Mouse (Mus musculus): ENCODE data around the gene Gcnt2.
"Not testable (repeated sequence)": the region's sequence is repeated elsewhere in the genome, so short reads cannot be mapped to it uniquely, and the experiment has no call there.

Gcnt2 gene

DNA sequence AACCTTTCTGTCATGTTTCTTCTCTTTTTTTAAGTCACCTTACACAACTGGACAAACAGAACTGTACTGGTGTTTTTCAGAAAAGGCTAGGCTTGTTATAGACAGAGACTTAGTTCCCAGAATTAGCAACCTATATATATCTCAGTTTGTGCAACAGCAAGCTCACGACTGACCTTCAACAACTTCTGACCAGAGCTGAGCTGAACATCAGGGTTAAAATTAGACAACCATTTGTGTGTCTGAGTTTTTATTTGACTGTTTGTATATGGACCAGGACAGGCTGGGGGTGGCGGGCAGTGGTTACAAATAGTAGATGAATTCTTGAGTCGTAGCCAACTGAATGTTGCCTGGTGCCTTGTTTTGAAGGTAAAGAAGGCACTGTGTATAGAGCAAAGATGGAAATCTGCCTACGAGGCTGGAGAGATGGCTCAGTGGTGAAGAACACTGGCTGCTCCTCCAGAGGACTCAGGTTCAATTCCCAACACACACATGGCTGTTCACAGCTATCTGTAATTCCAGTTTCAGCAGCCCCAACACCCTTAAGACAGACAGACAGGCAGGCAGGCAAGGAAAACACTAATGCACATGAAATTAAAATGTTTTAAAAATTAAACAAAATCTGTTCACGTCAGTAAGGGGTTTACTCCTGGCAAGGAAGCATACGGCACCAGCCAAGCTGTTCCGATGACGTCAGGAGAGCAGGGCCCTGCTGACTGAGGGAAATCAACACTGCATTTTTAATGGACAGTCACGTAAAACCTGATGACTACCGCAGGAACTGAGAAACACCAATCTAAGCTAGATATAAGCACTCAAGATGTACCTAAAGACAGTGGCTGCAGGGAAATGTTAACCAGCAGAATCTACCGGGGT lies 79.2 kb downstream of the Gcnt2 start:
- DNase-seq (ENCODE audit: low spot score in 2 of 2): no peak

DNA sequence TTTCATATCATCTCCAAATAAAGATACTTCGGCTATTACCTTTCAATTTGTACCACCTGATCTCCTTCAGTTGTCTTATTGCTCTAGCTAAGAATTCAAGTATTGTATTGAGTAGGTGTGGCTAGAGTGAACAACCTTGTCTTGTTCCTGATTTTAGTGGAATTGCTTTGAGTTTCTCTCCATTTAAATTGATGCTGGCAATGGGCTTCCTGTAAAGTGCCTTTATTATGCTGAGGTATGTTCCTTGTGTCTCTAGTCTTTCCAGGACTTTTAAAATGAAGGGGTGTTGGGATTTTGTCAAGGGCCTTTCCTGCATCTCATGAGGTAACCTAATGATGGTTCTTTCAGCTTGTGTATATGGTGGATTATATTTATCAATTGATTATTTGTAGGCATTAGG lies 83.5 kb downstream of the Gcnt2 start:
- DNase-seq (ENCODE audit: low spot score in 2 of 2): no peak

DNA sequence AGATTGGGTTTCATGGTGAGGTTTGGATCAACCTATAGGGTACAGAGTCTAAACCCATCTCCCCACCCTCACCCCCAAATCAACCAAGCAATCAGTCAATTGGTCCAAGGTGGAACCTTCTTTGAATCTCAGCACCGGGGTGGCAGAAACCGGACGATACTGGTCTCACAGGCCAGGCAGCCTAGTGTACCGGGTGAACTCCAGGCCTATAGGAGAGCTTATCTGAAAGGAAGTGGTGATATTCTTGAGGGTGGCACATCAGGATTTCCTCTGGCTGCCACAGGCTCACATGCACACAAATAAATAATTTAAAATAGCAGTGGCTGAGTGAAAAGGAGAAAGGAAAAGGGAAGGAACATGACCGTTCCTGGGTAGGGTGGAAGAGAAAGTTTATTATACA lies 84.4 kb downstream of the Gcnt2 start:
- no peak for DNase-seq (ENCODE audit: low spot score in 2 of 2)

DNA sequence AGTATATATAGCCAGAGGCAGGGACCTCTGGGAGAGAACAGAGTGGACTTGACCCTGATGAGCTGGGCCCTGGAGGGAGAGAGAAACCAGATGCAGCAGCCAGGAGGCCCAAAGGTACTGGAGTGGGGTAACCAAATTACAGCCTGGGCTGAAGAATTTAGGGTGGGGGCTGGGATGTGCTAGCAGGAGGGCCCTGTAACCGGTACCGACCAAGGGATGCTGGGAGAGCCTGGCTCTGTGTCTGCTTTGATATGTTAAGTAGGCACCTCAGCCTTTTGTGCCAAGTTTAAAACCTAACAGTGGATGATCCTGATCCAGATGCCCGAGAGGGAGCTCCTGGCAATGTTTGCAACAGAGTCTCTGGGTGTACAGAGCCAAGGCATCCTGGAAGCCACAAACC lies 84.8 kb downstream of the Gcnt2 start:
- no peak for DNase-seq (ENCODE audit: low spot score in 2 of 2)

DNA sequence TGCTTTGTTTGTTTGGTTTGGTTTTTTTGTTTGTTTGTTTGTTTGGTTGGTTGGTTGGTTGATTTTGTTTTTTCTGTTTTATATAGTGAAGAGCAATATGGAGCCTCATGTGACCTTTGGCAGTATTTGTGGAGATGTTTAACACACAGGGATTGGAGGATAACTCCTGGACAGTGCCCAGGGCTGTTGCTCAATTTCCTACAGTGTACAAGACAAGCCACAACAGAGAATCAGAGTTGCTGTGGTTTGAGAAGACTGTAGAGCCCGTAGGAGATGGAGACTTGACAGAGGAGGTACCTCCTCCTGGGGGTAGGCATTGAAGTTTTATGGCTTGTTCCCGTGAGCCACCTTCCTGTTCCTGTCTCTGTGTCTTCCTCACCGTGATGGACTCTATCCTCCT lies 87.0 kb downstream of the Gcnt2 start:
- DNase-seq (ENCODE audit: low spot score in 2 of 2): no peak

DNA sequence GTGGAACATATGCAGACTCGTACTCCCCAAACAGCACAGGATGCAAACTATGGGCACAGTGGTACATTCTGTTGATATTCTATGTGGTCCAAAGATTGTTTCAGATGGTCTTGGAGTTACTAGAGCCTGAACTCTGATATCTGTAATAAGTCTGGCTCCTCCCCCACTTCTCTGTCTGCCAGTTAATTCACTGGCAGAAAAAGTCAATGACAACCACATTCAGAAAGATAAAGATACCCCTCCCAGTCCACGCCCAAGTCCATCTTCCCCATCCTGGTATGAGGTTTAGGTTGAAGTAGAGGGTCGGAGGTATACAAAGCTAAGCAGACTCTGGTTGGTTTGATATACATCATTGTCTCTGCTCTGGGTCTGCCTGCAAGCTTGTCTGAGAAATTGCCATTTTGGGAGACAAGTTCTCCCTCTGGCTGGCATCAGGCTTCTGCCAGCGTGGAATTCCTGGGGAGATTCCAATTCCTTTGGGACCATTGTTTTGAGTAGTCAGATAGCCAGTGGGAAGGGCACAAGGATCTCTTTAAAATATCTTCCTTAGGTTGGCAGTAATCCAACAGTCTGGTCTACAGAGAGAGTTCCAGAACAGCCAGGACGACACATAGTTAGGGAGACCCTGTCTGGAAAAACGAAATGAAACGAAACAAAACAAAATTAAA lies 88.1 kb downstream of the Gcnt2 start:
- no peak for DNase-seq (ENCODE audit: low spot score in 2 of 2)

DNA sequence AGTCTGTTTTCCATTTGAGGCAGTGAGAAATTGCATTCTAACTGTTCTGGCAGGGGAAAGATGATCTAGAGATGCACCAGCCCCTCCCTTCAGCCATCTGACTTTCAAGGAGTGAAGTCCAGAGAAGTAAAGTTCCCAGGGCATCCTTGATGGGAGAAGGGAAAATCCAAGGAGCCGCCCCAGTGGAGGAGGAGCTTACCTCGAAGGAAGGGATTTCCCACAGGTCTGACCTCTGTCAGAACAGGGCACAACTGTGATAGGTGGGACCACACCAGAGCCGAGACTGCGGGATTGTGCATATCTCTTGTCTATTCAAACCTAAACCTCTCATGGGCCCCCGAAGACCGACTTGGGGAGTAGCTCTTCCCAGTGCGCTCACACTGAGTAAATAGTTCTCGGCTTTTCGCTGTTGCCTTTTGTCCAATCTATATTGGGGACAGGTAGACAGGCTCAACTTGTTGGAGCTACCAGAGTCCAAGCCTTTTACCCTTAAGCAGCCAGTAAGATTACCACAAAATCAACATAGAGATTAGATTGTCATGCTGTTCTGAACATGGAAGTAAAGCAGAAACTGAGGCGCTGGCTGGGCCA lies 91.9 kb downstream of the Gcnt2 start:
- no peak for DNase-seq (ENCODE audit: low spot score in 2 of 2)

DNA sequence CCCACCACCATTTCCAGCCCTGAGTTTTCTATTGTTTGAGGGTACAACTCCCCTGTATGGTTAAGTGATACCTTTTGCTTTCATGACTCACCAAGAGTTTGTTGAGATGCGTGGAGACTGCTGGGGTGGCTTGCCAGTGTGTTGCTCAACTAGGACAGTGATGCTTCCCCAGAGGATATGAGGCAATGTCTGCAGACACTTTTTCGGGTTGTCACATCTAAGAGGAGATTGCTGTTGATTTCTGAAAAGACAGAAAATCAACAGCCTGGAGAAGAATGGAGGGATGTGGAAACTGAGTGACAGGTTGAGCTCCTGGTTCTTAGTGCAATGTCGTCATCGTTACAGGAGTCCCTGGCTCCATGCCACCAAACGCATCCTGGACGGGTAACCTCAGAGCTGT lies 93.7 kb downstream of the Gcnt2 start:
- DNase-seq (ENCODE audit: low spot score in 2 of 2): no peak

DNA sequence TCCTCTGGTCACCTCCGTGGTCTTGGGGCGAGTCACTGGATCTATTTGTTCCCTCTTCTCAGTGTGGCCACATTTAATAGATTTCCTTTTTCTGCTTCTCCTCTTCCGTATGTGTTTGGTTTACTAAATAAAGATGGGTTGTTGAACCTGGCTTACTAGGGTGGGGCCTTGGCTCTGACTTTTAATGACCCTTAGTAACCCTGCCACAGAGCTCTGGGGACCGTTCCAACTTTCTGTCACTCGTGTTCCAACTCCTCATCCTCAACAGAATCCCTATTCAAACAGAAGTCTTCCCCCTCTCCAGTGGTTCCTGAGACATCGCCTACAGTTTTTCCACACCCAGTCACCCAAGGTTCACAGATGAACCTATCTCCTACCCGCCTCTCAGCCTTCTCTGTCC lies 96.2 kb downstream of the Gcnt2 start:
- no peak for DNase-seq (ENCODE audit: low spot score in 2 of 2)

DNA sequence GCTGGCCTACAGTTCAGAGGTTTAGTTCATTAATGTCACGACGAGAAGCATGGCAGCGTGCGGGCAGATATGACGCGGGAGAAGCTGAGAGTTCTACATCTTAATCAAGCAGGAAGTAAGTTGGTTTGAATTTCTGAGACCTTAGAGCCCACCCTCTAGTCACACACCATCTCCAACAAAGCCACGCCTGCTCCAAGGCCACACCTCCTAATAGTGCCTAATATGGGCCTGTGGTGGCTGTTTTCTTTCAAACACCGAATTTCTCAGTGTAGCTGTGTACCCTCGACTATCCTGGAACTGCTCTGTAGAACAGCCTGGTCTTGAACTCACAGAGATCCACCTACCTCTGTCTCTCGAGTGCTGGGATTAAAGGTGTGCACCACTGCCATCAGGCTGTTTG lies 108.1 kb downstream of the Gcnt2 start:
- no peak for DNase-seq (ENCODE audit: low spot score in 2 of 2)

DNA sequence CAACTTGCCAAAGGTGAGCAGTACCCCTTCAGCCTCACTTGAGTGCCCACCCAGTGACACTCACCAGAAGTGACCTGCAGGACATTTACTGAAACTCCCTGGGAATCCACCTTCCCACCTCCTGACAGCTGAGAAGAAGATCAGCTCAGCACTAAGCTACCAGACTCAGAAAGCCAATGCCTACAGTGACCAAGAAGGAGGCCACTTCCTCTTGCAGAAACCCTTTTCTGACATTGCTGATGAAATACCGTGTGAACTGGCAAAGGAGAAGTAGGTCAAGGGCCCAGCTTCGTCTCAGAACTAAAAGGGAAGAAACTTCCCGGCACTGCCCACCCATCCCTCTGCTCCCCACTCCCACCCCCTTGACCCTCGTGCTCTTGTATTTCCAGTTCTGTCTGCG lies 109.0 kb downstream of the Gcnt2 start:
- no peak for DNase-seq (ENCODE audit: low spot score in 2 of 2)

DNA sequence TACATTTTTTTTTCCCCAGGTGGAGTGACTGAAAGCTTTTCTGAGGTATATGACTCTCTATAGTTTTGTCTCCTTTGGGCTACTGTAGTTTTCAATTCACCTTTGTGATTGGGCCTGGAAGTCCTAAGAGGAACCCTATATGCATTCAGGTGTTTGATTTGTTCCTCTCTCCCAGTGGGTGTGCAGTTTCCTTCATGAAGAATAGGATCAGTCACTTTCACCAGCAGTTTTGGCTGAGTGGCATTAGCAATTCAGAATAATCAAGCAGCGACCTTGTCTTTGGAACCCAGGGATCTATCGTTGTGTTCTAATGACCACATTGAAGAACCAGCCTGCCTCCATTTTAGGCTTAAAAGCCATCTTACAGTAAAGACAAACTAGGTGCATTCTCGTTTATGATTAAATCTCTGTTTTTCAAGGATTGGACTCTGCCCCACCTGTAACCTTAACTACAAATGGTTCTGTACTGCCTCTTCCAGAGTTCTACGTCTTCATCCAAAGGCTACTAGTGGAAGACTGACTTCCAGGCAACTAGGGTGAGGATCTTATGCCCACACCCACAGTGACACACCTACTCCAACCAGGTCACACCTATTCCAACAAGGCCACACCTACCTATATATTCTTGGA lies 110.3 kb downstream of the Gcnt2 start:
- DNase-seq (ENCODE audit: low spot score in 2 of 2): no peak

DNA sequence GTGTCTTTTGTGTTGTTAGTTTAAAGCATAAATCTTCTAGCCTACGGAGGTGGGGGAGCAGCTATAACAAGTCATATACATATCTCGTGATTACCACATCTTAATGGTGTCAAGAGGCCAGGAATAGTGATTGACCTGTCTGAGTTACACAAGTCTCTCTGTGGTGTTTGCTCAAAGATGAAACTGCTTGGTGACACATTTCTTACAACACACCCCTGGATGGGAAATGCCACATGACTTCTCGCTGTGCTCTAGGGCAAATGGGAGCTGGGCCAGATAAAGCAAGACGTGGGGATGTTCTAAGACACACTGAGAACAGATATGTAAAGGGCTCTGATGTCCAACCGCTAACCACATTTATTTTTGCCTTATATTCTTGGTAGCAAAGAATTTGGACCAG lies 111.7 kb downstream of the Gcnt2 start:
- DNase-seq (ENCODE audit: low spot score in 2 of 2): no peak

DNA sequence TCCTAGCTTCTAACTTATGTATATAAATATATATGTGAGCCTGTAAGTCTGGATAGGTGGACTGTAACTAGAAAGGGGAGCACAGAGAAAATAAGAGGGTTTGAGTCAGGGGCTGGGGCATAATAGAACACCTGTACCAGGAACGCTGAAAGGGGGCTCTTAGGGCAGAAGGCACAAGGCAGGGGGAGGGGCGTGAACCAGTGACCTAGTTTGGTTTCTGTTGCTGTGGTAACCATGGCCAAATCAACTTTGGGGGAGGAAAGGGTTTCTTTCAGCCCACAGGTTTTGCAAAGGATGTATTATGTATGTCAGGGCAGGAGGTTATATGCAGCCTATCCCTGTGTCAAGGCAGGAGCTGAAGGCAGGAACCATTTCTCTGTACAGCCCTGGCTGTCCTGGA lies 112.3 kb downstream of the Gcnt2 start:
- no peak for DNase-seq (ENCODE audit: low spot score in 2 of 2)

DNA sequence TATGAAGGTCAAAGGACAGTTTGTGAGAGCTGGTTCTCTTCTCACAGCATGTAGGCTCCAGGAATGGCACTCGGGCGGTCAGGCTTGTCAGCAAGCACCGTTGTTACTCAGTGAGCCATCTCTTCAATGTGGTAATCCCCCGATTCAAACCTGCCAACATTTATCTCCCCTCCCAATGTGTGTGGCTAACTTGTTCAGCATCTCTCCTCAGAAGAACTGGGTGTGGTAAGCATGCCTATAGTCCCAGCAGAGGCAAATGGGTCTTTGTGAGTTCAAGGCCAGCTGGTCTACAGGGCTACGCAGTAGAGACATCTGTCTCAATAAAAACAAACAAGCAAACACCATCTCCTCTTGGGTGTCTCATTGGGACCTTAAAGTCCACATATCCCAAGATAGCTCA lies 113.4 kb downstream of the Gcnt2 start:
- DNase-seq (ENCODE audit: low spot score in 2 of 2): no peak

DNA sequence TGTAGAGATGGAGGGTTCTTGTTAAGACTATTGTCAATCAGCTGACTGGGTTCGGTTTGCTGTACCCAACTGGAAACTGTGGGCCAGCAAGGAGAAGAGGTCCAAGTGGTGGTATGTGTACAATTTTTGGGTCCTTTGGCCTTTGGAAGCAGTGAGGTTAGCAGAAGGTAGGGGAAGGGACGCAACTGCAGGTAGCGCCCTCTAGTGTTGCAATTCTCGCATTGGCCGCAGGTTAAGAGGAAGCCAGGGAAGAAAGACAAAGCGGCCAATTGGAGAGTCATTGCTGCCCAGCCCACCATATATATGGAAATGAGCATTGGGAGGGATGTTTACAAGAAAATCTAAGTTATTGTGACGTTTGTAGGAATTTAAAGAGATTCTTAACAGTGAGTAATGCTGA lies 118.1 kb downstream of the Gcnt2 start:
- DNase-seq (ENCODE audit: low spot score in 2 of 2): no peak

DNA sequence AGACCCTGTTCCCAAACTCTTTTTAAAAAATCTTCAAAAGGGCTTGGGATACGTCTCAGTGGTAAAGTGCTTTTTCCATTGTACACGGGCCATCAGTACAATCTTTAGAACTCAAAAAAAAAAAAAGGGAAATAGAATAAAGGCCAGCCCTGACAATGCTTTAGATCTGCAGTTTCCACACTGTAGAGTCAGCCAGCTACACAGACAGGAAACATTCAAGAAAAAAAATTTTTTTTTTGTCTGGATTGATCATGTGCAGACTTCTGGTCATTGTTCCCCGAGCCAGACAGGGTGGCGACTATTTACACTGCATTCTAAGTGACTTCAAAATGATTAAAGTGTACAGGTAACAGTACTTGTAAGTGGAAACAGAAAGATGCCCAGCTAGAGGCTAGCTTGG lies 119.1 kb downstream of the Gcnt2 start:
- DNase-seq (ENCODE audit: low spot score in 2 of 2): no peak

DNA sequence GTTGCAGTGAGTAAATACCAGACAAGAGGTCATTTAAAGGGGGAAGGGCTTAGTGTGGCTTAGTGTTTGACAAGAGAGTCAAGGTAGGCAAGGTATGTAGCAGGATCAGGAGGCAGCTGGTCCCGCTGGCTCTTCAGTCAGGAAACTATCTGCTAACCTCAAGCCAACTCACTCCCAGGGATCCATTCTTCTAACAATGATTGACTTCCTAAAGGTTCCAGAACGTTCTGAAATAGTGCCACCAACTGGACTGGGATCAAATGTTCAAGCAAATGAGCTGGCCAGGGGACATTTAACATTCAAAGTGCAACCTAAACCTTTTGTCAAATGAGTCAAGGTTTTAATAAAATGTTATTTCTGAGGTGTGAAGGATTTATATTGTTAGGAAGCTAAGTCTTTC lies 119.8 kb downstream of the Gcnt2 start:
- no peak for DNase-seq (ENCODE audit: low spot score in 2 of 2)

DNA sequence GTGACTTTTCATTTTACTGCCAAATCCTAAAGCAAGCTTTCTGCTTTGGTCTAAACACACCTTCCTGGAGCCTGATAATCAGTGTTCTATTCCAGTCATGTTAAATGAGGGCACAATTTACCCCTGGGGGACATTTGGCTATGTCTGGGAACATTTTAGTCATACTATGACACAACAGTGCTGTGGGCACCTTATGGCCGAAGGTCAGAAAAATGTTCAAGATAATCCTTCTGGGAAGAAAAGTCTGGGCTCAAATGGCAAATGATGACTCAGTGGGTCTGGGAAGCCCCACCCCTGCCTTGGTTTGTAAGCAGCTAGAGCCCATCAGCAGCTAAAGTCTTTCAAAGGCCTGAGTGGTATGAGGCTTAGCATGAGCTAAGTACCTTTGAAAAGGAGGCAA lies 123.2 kb downstream of the Gcnt2 start:
- DNase-seq (ENCODE audit: low spot score in 2 of 2): no peak

DNA sequence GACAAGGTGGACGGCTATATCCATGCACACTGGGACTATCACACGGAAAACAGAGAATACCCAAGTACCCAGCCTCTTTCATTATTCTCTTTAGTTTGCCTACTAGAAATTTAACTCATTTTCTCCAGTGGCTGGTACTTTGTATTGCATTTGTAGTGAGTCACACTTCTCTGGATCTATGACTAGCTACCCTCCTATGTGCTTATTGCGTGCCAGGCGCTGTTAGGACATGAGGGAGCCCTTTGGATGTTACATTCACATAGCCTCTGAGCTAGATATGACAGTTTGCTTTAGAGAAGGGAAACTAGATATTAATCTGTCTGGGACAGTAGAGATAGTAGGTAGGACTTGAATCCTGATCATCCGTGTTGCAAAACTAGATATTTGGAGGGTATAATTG lies 126.5 kb downstream of the Gcnt2 start:
- no peak for DNase-seq (ENCODE audit: low spot score in 2 of 2)

DNA sequence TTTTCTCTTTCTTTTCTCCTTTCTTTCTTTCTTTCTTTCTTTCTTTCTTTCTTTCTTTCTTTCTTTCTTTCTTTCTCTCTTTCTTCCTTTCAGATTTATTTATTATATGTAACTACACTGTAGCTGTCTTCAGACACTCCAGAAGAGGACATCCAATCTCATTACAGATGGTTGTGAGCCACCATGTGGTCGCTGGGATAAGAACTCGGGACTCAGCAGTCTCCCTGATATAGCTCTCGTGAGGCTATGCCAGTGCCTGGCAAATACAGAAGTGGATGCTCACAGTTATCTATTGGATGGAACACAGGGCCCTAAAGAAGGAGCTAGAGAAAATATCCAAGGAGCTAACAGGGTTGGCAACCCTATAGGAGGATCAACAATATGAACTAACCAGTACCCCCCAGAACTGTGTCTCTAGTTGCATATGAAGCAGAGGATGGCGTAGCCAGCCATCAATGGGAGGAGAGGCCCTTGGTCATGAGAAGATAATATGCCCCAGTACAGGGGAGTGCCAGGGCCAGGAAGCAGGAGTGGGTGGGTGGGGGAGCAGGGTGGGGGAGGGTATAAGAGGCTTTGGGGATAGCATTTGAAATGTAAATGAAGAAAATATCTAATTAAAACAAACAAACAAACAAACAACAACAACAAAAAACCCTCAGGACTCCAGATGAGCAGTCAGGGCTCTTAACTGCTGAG lies 128.2 kb downstream of the Gcnt2 start:
- DNase-seq (ENCODE audit: low spot score in 2 of 2): not testable (repeated sequence)

DNA sequence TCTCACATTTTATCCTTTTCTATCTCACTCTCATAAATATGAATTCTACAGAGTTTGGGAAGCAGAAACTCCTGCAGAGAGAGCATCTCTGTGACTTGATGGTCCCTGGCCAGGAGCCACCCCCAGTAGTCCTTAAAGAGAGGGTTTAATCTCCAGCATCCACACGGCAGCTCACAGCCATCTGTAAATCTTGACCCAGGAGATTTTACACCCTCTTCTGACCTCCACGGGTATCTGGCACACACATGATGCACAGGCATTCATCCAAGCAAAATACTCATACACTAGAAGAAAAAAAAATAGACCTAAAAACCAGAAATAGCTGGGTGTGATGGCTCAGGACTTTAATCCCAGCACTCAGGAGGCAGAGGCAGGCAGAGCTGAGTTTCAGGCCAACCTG lies 128.9 kb downstream of the Gcnt2 start:
- no peak for DNase-seq (ENCODE audit: low spot score in 2 of 2)

Measured in urinary bladder, postnatal 4 days (tissue).